Mouse (Mus musculus) heart, postnatal 36 days (tissue): Measurements from ENCODE around the gene Vdac1. TPM values are rescaled to one million over a fixed set of nuclear protein-coding genes. Genes with fewer than 3 reads are reported as not detected.
"Not testable (repeated sequence)": the region's sequence is repeated elsewhere in the genome, so short reads cannot be mapped to it uniquely, and the experiment has no call there.

Experiments used
- DNase-seq, 2 experiments: peaks; one replicate each; pipeline ENCODE4 v3.0.0; 2021 to 2022
- intact Hi-C: fragments of 180-260 bp; cut with DNase I; formaldehyde crosslinking; loops from one replicate; pipeline ENCODE4 v1.15.1; 2025
- total RNA-seq, 2 experiments: library from RNA; stranded (reverse); gene quantifications; 2 replicates each; pipeline ENCODE4 v1.2.3; 2021

Vdac1 gene
- total RNA-seq, 2 experiments from 2014 or later = 1,074 to 1,088 TPM

DNA sequence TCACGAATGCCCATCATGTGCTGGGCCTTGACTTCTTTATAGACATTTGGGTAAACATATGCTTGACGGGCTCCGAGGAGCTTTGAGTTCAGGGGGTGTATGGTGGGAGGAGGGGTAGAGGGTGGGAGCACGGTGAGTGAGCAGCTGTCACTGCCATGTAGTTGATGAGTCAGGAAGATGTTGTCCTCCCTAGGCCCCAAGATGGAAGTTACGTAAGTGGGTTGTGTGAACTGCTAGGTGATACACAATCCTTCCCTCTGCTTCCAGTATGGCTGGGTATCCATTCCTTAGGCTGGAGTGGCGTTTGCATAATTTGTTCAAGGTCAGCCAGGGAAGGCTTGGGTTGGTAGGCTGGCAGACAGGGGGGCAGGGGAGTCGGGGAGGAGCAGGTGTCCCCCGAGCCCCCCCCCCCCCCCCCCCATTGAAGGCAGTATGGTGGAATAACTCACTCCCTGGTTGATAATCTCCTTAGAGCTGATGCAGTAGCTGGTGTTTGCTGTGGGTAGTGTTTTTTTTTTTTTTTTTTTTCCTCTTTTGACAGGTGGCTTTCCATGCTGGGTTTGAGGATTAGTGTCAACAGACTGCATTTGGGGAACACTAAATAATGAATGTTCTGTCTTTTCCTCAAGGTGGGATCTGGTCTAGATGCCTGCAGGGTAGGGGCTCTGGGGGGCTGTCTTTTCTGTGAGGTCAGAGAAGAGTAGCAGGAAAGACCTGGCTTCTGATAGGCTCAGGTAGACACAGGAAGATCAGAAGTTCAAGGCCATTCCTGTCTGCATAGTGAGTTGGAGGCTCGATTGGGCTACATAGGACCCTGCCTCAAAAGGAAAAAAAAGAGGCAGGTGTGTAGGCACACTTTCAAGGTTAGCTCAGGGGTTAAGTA, 8.8 kb downstream of the Vdac1 start:
- intact Hi-C loops = no loop called here

GRCm38 (mm10) chr11:52370135-52370452, 9.4 kb downstream of the Vdac1 start:
- intact Hi-C loops = no loop called here
- DNase-seq = no peak

More for the DNA sequence above, 8.8 kb downstream of the Vdac1 start:
- DNase-seq = no peak

- intact Hi-C loops = no loop called here
- DNase-seq = peak in 1 of 2 experiments; percentile 53
Measured at GRCm38 (mm10) chr11:52370538-52370937, 9.9 kb downstream of the Vdac1 start.

DNA sequence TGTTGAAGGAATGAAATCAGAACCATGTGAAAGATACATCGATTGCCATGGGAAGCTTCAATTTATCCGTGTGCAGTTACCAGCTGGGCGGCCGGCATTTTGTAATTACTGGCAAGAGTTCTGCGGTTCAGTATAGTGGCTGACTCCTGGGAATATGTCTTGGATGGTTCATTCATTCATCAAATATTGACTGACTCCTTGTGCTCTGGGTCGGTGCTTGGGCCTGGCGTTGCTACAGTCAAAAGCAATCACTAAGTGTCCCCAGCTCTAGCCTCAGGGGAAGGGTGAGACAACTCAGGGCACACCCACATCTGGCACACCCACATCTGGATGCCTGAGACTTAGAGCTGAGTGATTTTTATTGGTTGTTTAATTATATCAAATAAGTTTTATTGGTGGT, 13.2 kb downstream of the Vdac1 start:
- intact Hi-C loops = loop anchor here (1.0 to 2.0 kb wide), 2 partner anchors 13 to 23 kb away; partner anchors contain the start of gene Vdac1
- DNase-seq = no peak

DNA sequence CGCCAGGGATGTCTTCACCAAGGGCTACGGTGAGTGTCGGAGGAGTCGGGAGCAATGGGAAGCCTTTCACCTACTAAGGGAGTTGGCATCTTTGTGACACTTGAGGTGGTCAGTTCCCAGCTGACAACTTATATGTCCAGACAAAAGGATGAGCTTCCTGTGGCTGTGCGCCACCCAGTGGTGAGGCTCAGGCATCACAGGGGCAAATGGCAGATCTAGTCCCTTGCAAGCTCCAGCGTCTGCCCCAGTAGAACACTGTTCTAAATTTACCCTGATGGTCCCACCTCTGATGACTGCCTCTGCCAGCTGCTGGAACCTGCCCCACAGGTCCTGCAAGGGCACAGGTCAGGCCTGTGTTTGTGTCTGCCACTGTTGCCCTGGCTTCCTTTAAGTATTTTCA, 13.7 kb downstream of the Vdac1 start:
- intact Hi-C loops = loop anchor here (1.0 to 2.0 kb wide), 2 partner anchors 14 to 23 kb away; partner anchors contain the start of gene Vdac1

GRCm38 (mm10) chr11:52377579-52377978, 16.9 kb downstream of the Vdac1 start:
- intact Hi-C loops = no loop called here

More for the DNA sequence above, 13.7 kb downstream of the Vdac1 start:
- DNase-seq = peak; percentile 72 to 74

GRCm38 (mm10) chr11:52379241-52379640, 18.6 kb downstream of the Vdac1 start:
- intact Hi-C loops = no loop called here
- no peak for DNase-seq

More at GRCm38 (mm10) chr11:52377579-52377978, 16.9 kb downstream of the Vdac1 start:
- DNase-seq = peak; percentile 41 to 56

- intact Hi-C loops = no loop called here
- no peak for DNase-seq
Measured at GRCm38 (mm10) chr11:52383741-52384140, 23.1 kb downstream of the Vdac1 start.

- intact Hi-C loops = no loop called here
- DNase-seq = no peak
Measured at GRCm38 (mm10) chr11:52384667-52385066, 24.0 kb downstream of the Vdac1 start.

DNA sequence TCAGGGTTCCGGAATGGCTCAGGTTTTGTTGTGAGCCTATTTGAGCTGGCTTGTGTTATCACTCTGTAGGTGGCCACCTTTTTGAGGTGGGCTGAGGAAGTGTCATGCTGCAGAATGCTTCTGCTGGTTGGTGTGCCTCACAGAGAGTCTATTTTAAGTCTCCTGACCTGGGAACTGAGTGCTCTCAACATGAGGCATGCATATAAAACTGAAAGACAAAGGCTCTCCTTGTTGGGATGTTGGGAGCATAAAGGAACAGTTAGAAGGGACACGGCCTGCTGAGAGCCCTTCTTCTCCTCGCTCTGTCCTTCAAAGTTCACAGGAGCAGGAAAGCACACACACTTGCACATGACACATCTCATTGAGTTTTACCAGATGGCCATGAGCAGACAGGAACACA, 26.2 kb downstream of the Vdac1 start:
- intact Hi-C loops = no loop called here

DNA sequence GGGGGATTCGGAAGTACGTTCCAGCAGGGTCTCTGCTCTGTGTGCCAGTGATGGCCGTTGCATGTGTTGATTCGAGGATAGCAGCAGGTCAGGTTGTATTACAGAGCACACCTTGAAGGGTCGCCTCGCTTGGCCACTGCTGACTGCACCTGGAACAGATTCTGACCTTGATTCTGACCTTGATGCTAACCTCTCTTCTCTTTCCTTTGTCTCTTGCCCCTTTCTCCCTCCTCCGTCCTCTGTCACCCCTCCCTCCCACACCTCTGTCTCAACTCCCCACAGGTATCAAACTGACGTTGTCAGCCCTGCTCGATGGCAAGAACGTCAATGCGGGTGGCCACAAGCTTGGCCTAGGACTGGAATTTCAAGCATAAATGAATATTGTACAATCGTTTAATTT, 27.5 kb downstream of the Vdac1 start:
- intact Hi-C loops = no loop called here
- DNase-seq = no peak

More for the DNA sequence above, 26.2 kb downstream of the Vdac1 start:
- no peak for DNase-seq

GRCm38 (mm10) chr11:52388979-52389378, 28.3 kb downstream of the Vdac1 start:
- DNase-seq, intact Hi-C loops: not testable (repeated sequence)

DNA sequence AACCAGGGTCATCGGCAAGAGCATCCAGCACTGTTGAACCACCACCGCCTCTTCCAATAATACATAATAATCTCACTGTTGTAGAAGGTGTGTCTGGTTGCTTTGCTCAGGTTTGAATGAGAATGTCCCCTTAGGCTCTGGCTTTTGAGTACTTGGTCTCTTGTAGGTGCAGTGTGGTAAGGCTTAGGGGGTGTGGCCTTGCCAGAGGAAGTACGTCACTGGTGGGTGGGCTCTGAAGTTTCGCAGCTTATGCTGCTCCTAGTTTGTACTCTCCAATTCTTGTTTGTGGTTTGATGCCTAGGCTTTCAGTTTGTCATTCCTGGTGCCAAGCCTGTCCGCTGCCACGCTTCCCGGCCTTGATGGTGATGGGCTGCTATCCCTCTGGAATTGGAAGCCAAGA, 29.3 kb downstream of the Vdac1 start:
- no peak for DNase-seq
- intact Hi-C loops = no loop called here

DNA sequence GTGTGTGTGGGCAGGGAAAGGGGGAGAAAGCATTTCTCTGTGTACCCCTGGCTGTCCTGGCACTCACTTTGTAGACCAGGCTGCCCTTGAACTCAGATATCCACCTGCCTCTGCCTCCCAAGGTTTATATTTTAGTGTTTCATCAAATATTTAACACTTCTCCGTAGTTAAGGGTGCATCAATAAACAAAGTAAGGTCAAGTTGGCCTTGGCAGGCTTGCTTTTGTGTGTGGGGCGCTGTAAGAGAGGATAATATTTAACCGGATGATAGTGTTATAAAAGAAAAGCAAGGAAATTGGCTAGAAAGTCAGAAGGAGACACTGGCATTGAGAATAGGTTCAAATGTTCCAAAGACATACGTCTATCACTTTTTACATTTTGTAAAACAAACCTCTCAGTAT, 33.8 kb downstream of the Vdac1 start:
- intact Hi-C loops = no loop called here
- no peak for DNase-seq

DNA sequence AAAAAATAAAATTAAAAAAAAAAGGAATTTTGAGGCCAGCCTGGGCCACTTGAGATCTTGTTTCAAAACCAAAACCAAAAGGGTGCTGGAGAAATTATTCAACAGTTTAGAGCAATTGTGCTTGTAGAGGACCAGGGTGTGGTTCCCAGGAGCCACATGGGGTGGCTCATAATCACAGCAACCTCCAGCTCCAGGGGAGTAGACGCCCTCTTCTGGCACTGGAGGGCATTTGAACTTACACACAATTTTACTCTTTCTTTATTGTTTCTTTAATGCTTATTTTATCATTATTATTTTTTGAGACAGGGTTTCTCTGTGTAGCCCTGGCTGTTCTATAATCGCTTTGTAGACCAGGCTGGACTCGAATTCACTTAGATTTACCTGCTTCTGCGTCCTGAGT, 34.7 kb downstream of the Vdac1 start:
- intact Hi-C loops = no loop called here
- DNase-seq = no peak

- intact Hi-C loops = no loop called here
- DNase-seq = peak; percentile 91
Measured at GRCm38 (mm10) chr11:52395940-52396596, 35.4 kb downstream of the Vdac1 start, which contains the start of gene 9530068E07Rik. TSS of gene 9530068E07Rik (plus strand) at chr11:52396428.

DNA sequence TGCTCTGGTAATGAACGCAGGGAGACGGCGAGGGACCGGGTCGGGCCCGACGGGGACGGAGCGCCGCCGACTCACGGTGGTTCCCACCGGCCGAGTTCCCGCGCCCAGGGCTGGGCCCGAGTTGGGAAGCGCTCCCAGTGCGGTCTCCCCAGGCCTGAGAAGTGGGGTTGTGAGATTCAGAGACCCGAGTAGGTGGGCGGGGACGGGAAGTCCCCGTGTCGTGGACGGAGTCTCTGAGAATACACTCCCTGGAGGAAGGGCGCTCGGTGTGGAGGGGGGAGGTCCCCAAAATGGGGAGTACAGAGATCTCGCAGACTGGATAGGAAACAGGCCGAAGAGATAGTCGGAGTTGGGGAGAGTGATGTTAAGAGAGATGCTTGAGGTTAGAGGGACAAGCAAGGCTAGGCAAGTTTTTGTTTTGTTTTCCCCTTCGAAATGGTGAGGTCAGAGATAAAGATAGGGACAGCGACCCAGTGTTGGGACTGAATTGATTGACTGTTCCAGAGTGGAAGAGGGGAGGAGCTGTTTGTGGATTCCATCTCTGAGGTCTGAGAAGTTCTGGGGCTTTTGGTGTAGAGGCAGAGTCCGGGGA, 36.0 kb downstream of the Vdac1 start:
- intact Hi-C loops = no loop called here
- DNase-seq = no peak

GRCm38 (mm10) chr11:52397385-52397987, 36.8 kb downstream of the Vdac1 start:
- intact Hi-C loops = no loop called here

DNA sequence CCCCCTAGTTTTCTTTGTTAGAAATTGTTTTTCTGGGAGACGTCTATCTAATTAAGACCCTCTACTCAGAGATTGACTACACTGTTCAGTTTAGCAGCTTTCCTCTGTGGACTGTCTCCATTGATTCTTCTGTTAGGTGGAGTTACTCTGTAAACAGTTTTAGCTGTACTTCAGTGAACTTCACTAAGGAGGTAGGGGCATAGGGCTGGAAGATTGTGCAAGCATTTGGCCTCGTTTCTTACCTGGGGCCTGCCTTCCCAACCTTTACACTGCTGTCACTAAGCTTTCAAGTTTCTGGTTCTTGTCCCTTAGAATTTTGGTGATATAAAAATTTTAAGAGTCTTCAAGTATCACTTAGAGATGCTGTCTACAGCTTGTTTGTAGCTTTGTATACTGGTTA, 40.8 kb downstream of the Vdac1 start:
- no peak for DNase-seq
- intact Hi-C loops = no loop called here

More at GRCm38 (mm10) chr11:52397385-52397987, 36.8 kb downstream of the Vdac1 start:
- DNase-seq = no peak

DNA sequence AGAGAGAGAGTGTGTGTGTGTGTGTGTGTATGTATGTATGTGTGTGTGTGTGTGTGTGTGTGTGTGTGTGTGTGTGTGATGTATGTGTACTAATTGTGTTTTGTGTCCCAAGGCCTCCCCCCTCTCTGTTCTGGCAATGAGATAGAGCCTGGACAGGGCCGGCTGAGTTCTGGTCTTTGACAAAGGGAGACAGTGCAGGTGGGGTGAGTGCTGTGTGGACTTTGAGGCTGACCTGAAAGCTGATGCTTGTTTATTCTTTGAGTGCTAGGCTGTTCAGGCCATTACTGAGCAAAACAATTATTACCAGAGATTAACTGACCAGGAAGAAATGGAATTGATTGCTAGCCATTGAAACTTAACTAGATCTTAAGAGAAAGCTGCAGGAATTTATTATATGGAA, 41.9 kb downstream of the Vdac1 start:
- no peak for DNase-seq
- intact Hi-C loops = no loop called here

DNA sequence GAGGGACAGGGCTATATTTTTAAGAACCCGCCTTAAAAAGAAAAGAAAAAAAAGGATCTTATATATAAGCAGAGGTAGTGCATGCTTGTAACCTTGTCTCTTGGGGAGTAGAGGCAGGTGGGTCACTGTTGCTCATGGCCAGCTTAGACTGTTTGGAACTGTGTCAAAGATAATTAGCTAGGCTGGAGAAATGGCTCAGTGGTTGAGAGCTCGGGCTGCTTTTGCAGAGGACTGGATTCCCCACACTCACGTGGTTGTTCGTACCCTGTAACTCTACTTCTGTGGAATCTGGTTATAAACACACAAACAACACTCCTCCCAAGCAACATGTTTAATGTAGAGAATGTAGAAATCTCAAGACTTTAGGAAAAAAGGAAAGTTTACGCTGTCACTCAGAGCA, 43.5 kb downstream of the Vdac1 start:
- DNase-seq = no peak
- intact Hi-C loops = no loop called here
